Mouse (Mus musculus) midbrain, embryonic 13.5 days (tissue): ENCODE results near the gene Heatr9. TPM values are rescaled to one million over a fixed set of nuclear protein-coding genes. Genes with fewer than 3 reads are reported as not detected.

Experiments
- ATAC-seq: fragments of 200-750 bp; cut with Nextera tagmentation; 2 replicates; pipeline ENCODE4 v1.8.0; 2017; ENCODE audit warnings: mild to moderate bottlenecking, moderate TSS enrichment, moderate library complexity
- H3K27ac ChIP-seq: fragments of 300-500 bp; sonication (generic); 2 replicates; pipeline ENCODE4 v1.5.1; 2015; ENCODE audit warnings: inconsistent platforms, mild to moderate bottlenecking, moderate library complexity
- H3K27me3 ChIP-seq: fragments of 300-500 bp; sonication (generic); 2 replicates; pipeline ENCODE4 v1.6.1; 2015; ENCODE audit warnings: mild to moderate bottlenecking, inconsistent platforms
- H3K36me3 ChIP-seq: fragments of 300-500 bp; sonication (generic); 2 replicates; pipeline ENCODE4 v1.6.1; 2015; ENCODE audit warnings: mild to moderate bottlenecking, inconsistent platforms
- H3K4me1 ChIP-seq: fragments of 300-500 bp; sonication (generic); replicated peaks from 2 replicates; pipeline ENCODE4 v1.6.1; 2015; ENCODE audit warnings: inconsistent platforms
- H3K4me2 ChIP-seq: fragments of 300-500 bp; sonication (generic); replicated peaks from 2 replicates; pipeline ENCODE4 v1.6.1; 2015; ENCODE audit warnings: moderate library complexity, mild to moderate bottlenecking, inconsistent platforms
- H3K4me3 ChIP-seq: fragments of 300-500 bp; sonication (generic); replicated peaks from 2 replicates; pipeline ENCODE4 v1.5.1; 2015; ENCODE audit warnings: mild to moderate bottlenecking, inconsistent platforms
- H3K9ac ChIP-seq: fragments of 300-500 bp; sonication (generic); replicated peaks from 2 replicates; pipeline ENCODE4 v1.6.1; 2015; ENCODE audit warnings: mild to moderate bottlenecking, inconsistent platforms
- H3K9me3 ChIP-seq: fragments of 300-500 bp; sonication (generic); 2 replicates; pipeline ENCODE4 v1.6.1; 2016; ENCODE audit warnings: mild to moderate bottlenecking, inconsistent platforms
- WGBS: fragments of 180-500 bp; shearing (Covaris S2); methylation state at CpG from one replicate; pipeline ENCODE4 v1.1.7; 2015; 5-methylcytosine and 5-hydroxymethylcytosine counted together
- polyA plus RNA-seq: library from polyadenylated mRNA; unstranded; fragments of >200 nt; fragmentation: Nextera tagmentation; extraction: Ambion mirVana; gene quantifications from 2 replicates; pipeline ENCODE4 v1.2.1, GENCODE M21; 2015

The Heatr9 gene
- polyA plus RNA-seq: not detected in 2 replicates

- no peak for ATAC-seq
- Histone ChIP-seq H3K27ac (no peak within 1 kb of the TSS), H3K27me3 (no peaks in the 10 kb centered on the region), H3K9ac (no peak within 1 kb of the TSS), H3K4me2 (no peak within 1 kb of the TSS), H3K4me1 (no peaks in the 10 kb centered on the region), H3K9me3 (no peaks in the 10 kb centered on the region), H3K4me3 (no peak within 1 kb of the TSS), H3K36me3 (0 out of 2 replicates have a peak, but pooled peaks cover 4% of the 10 kb centered on the region)
- WGBS: 85% methylated on average over 3 of the region's 3 CpGs
These were observed at the start of gene Heatr9 for GRCm38 (mm10) chr11:83522075-83522474. TSS of gene Heatr9 (minus strand) at chr11:83522175.

GRCm38 (mm10) chr11:83570189-83570588 is 48.2 kb upstream of the Heatr9 start:
- H3K27me3 ChIP-seq: no peaks in the 10 kb centered on the region
- H3K4me2 ChIP-seq: no peak overlapping the region
- H3K36me3 ChIP-seq: no peaks in the 10 kb centered on the region
- WGBS: 88% methylated on average over 2 of the region's 2 CpGs
- H3K4me1 ChIP-seq: no peaks in the 10 kb centered on the region
- H3K27ac ChIP-seq: no peak overlapping the region
- no peak for ATAC-seq
- no peak overlapping the region for H3K9ac ChIP-seq
- H3K9me3 ChIP-seq: no peaks in the 10 kb centered on the region
- H3K4me3 ChIP-seq: no peak overlapping the region

- H3K9me3 ChIP-seq: no peaks in the 10 kb centered on the region
- H3K9ac ChIP-seq: no peak overlapping the region
- no peaks in the 10 kb centered on the region for H3K27me3 ChIP-seq
- 97% methylated on average over 7 of the region's 7 CpGs for WGBS
- no peak overlapping the region for H3K4me3 ChIP-seq
- H3K27ac ChIP-seq: no peak overlapping the region
- no peaks in the 10 kb centered on the region for H3K36me3 ChIP-seq
- H3K4me1 ChIP-seq: no peaks in the 10 kb centered on the region
- no peak for ATAC-seq
- no peak overlapping the region for H3K4me2 ChIP-seq
These were observed 47.3 kb upstream of the Heatr9 start for GRCm38 (mm10) chr11:83569249-83569648.

GRCm38 (mm10) chr11:83568786-83569185 is 46.8 kb upstream of the Heatr9 start:
- no peaks in the 10 kb centered on the region for H3K36me3 ChIP-seq
- no peak overlapping the region for H3K4me2 ChIP-seq
- 91% methylated on average over 3 of the region's 3 CpGs for WGBS
- no peaks in the 10 kb centered on the region for H3K4me1 ChIP-seq
- ATAC-seq: no peak
- H3K4me3 ChIP-seq: no peak overlapping the region
- no peaks in the 10 kb centered on the region for H3K9me3 ChIP-seq
- H3K27ac ChIP-seq: no peak overlapping the region
- no peak overlapping the region for H3K9ac ChIP-seq
- no peaks in the 10 kb centered on the region for H3K27me3 ChIP-seq

GRCm38 (mm10) chr11:83568061-83568460 is 46.1 kb upstream of the Heatr9 start:
- Histone ChIP-seq H3K27ac (no peak overlapping the region), H3K4me1 (no peaks in the 10 kb centered on the region), H3K27me3 (no peaks in the 10 kb centered on the region), H3K9ac (no peak overlapping the region), H3K36me3 (no peaks in the 10 kb centered on the region), H3K4me2 (no peak overlapping the region), H3K9me3 (no peaks in the 10 kb centered on the region), H3K4me3 (no peak overlapping the region)
- ATAC-seq: no peak
- whole genome bisulfite sequencing: 95% methylated on average over 9 of the region's 9 CpGs

GRCm38 (mm10) chr11:83567311-83567710 is 45.3 kb upstream of the Heatr9 start:
- Histone ChIP-seq H3K9me3 (no peaks in the 10 kb centered on the region), H3K4me3 (no peak overlapping the region), H3K4me2 (no peak overlapping the region), H3K36me3 (no peaks in the 10 kb centered on the region), H3K4me1 (no peaks in the 10 kb centered on the region), H3K27ac (no peak overlapping the region), H3K27me3 (no peaks in the 10 kb centered on the region), H3K9ac (no peak overlapping the region)
- 73% methylated on average over 7 of the region's 7 CpGs for whole genome bisulfite sequencing
- ATAC-seq: no peak

GRCm38 (mm10) chr11:83566617-83567016 is 44.6 kb upstream of the Heatr9 start:
- no peak for ATAC-seq
- Histone ChIP-seq H3K9ac (no peak overlapping the region), H3K27ac (no peak overlapping the region), H3K4me3 (no peak overlapping the region), H3K9me3 (no peaks in the 10 kb centered on the region), H3K4me1 (no peaks in the 10 kb centered on the region), H3K36me3 (no peaks in the 10 kb centered on the region), H3K27me3 (no peaks in the 10 kb centered on the region), H3K4me2 (no peak overlapping the region)

GRCm38 (mm10) chr11:83563754-83564153 is 41.8 kb upstream of the Heatr9 start:
- no peak overlapping the region for H3K9ac ChIP-seq
- no peaks in the 10 kb centered on the region for H3K27me3 ChIP-seq
- 79% methylated on average over 2 of the region's 2 CpGs for WGBS
- no peak overlapping the region for H3K4me2 ChIP-seq
- H3K36me3 ChIP-seq: no peaks in the 10 kb centered on the region
- no peaks in the 10 kb centered on the region for H3K9me3 ChIP-seq
- H3K4me1 ChIP-seq: no peaks in the 10 kb centered on the region
- H3K27ac ChIP-seq: no peak overlapping the region
- no peak for ATAC-seq
- H3K4me3 ChIP-seq: no peak overlapping the region

- no peaks in the 10 kb centered on the region for H3K36me3 ChIP-seq
- H3K4me3 ChIP-seq: no peak overlapping the region
- no peak for ATAC-seq
- H3K27me3 ChIP-seq: no peaks in the 10 kb centered on the region
- WGBS: 75% methylated on average over 6 of the region's 6 CpGs
- no peaks in the 10 kb centered on the region for H3K9me3 ChIP-seq
- H3K9ac ChIP-seq: no peak overlapping the region
- no peak overlapping the region for H3K27ac ChIP-seq
- no peaks in the 10 kb centered on the region for H3K4me1 ChIP-seq
- no peak overlapping the region for H3K4me2 ChIP-seq
These were observed 40.4 kb upstream of the Heatr9 start for GRCm38 (mm10) chr11:83562311-83562887.

GRCm38 (mm10) chr11:83560405-83560804 is 38.4 kb upstream of the Heatr9 start:
- no peak overlapping the region for H3K4me2 ChIP-seq
- H3K27ac ChIP-seq: no peak overlapping the region
- H3K27me3 ChIP-seq: no peaks in the 10 kb centered on the region
- no peaks in the 10 kb centered on the region for H3K36me3 ChIP-seq
- H3K9me3 ChIP-seq: no peaks in the 10 kb centered on the region
- no peak for ATAC-seq
- H3K9ac ChIP-seq: no peak overlapping the region
- no peak overlapping the region for H3K4me3 ChIP-seq
- 79% methylated on average over 6 of the region's 6 CpGs for WGBS
- 0 out of 2 replicates have a peak, but pooled peaks cover 5% of the 10 kb centered on the region for H3K4me1 ChIP-seq

GRCm38 (mm10) chr11:83557074-83557473 is 35.1 kb upstream of the Heatr9 start:
- Histone ChIP-seq H3K36me3 (no peaks in the 10 kb centered on the region), H3K9me3 (no peaks in the 10 kb centered on the region), H3K4me3 (no peak overlapping the region), H3K4me1 (0 out of 2 replicates have a peak, but pooled peaks cover 5% of the 10 kb centered on the region), H3K9ac (no peak overlapping the region), H3K27me3 (no peaks in the 10 kb centered on the region), H3K4me2 (no peak overlapping the region), H3K27ac (no peak overlapping the region)
- WGBS: 40% methylated on average over 10 of the region's 10 CpGs
- no peak for ATAC-seq

- WGBS: 32% methylated on average over 8 of the region's 8 CpGs
- Histone ChIP-seq H3K27me3 (no peaks in the 10 kb centered on the region), H3K27ac (no peak overlapping the region), H3K4me3 (no peak overlapping the region), H3K36me3 (no peaks in the 10 kb centered on the region), H3K4me2 (no peak overlapping the region), H3K4me1 (0 out of 2 replicates have a peak, but pooled peaks cover 5% of the 10 kb centered on the region), H3K9ac (no peak overlapping the region), H3K9me3 (no peaks in the 10 kb centered on the region)
- peak; percentile 34; the same call in 1 of the 2 replicates for ATAC-seq
These were observed 34.3 kb upstream of the Heatr9 start for GRCm38 (mm10) chr11:83556085-83556781.
